Mouse (Mus musculus) cerebellum, adult 2 months (tissue): ENCODE measurements around the gene Irak2.

Source experiments
- CTCF ChIP-seq: fragments of 200-500 bp; IDR thresholded peaks from 2 replicates; pipeline ENCODE4 v1.5.1; 2011; ENCODE audit warnings: low read depth, mild to moderate bottlenecking, control low read depth, low read length, moderate library complexity, borderline replicate concordance; ENCODE audit not compliant: insufficient read depth
- POLR2A ChIP-seq: fragments of 200-500 bp; IDR thresholded peaks from 2 replicates; pipeline ENCODE4 v1.6.1; 2011; ENCODE audit warnings: low read length, control low read depth, borderline replicate concordance; ENCODE audit not compliant: insufficient read depth

DNA sequence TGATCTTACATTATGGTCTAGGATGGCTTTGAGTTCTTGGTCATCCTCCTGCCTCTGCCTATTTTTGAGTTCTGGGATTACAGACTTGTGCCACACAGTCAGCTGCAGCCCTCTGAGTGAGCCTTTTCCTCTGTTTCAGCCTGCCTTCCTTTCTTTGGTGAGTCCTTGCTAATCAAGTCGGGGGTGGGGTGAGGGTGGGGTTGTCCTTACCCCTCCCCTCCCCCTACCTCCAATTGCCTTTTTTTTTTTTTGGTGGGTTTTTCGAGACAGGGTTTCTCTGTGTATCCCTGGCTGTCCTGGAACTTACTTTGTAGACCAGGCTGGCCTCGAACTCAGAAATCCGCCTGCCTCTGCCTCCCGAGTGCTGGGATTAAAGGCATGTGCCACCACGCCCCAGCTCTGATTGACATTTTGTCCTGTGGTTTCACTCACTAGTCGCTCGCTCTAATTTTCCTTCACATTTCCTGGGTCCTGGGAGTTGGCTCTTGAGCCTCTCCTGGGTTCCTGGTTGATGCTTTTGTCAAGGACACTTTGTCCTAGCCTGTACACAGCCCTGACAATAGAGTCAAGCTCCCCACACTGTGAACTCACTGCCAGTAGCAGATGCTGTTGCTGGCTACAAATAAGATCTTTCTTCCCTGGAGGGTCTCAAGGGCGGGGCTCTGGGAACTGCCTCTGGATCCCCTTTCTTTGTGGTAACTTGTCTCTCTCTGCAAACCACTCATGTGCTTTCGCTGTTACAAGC, 45.0 kb downstream of the Irak2 start:
- TF ChIP-seq POLR2A (no peak), CTCF (no peak)
